Mouse (Mus musculus): Measurements from ENCODE around the gene Trim41.

- TF ChIP-seq MAFK (IDR thresholded peaks at IDR 0.05; ENCODE audit: insufficient read depth, low read depth, low read length) = no peak
- no peak for TF ChIP-seq HCFC1 (IDR thresholded peaks at IDR 0.05; ENCODE audit: borderline replicate concordance, insufficient read depth, low read length)
- no peak for TF ChIP-seq CHD2 (IDR thresholded peaks at IDR 0.05; ENCODE audit: low read depth, low read length)
Measured at GRCm38 (mm10) chr11:48866481-48866880, 49.3 kb upstream of the Trim41 start.

Data from ES-E14 (cell line).